Mouse (Mus musculus) T-cell, adult 2 months (primary cell): Measurements from ENCODE around the gene Gdpgp1.

Experiments
- DNase-seq: peaks from one replicate; pipeline ENCODE4 v3.0.0; 2022; ENCODE audit warnings: low spot score

Gene Gdpgp1

GRCm38 (mm10) chr7:80199851-80200587, 32.6 kb upstream of the Gdpgp1 start:
- no peak for DNase-seq

- DNase-seq: no peak
Measured at GRCm38 (mm10) chr7:80200588-80200945, 32.1 kb upstream of the Gdpgp1 start.

- no peak for DNase-seq
Measured at GRCm38 (mm10) chr7:80200963-80201539, 31.6 kb upstream of the Gdpgp1 start.

- no peak for DNase-seq
Measured at GRCm38 (mm10) chr7:80201888-80202540, 30.7 kb upstream of the Gdpgp1 start.

- no peak for DNase-seq
Measured at GRCm38 (mm10) chr7:80202961-80203360, 29.7 kb upstream of the Gdpgp1 start.

- no peak for DNase-seq
Measured at GRCm38 (mm10) chr7:80203638-80204096, 29.0 kb upstream of the Gdpgp1 start.

- peak; percentile 73 for DNase-seq
Measured at GRCm38 (mm10) chr7:80204362-80204761, 28.3 kb upstream of the Gdpgp1 start.

GRCm38 (mm10) chr7:80204961-80205360, 27.7 kb upstream of the Gdpgp1 start:
- DNase-seq: peak; percentile 75

- peak; percentile 42 for DNase-seq
Measured at GRCm38 (mm10) chr7:80205705-80206589, 26.7 kb upstream of the Gdpgp1 start.

- DNase-seq: no peak
Measured at GRCm38 (mm10) chr7:80207314-80207731, 25.3 kb upstream of the Gdpgp1 start.

- no peak for DNase-seq
Measured at GRCm38 (mm10) chr7:80208026-80208642, 24.5 kb upstream of the Gdpgp1 start.

- DNase-seq: no peak
Measured at GRCm38 (mm10) chr7:80208738-80209430, 23.8 kb upstream of the Gdpgp1 start.

- peak; percentile 88 for DNase-seq
Measured at GRCm38 (mm10) chr7:80209669-80210068, 23.0 kb upstream of the Gdpgp1 start.

- no peak for DNase-seq
Measured at GRCm38 (mm10) chr7:80210982-80211381, 21.7 kb upstream of the Gdpgp1 start.

GRCm38 (mm10) chr7:80213604-80214003, 19.1 kb upstream of the Gdpgp1 start:
- DNase-seq: no peak

- no peak for DNase-seq
Measured at GRCm38 (mm10) chr7:80214459-80214858, 18.2 kb upstream of the Gdpgp1 start.

GRCm38 (mm10) chr7:80215398-80215797, 17.3 kb upstream of the Gdpgp1 start:
- peak; percentile 80 for DNase-seq

GRCm38 (mm10) chr7:80216566-80216965, 16.1 kb upstream of the Gdpgp1 start:
- DNase-seq: no peak

GRCm38 (mm10) chr7:80218666-80219065, 14.0 kb upstream of the Gdpgp1 start:
- DNase-seq: no peak

GRCm38 (mm10) chr7:80220237-80220797, 12.3 kb upstream of the Gdpgp1 start:
- DNase-seq: no peak
